Mouse (Mus musculus): Measurements from ENCODE around the gene Skap1.

Gene Skap1

GRCm38 (mm10) chr11:96781425-96781824 is 317.0 kb downstream of the Skap1 start:
- no peak for DNase-seq (ENCODE audit: low spot score in 2 of 2)

- peak; percentile 39 to 48 for DNase-seq (ENCODE audit: low spot score in 2 of 2)
Observed at GRCm38 (mm10) chr11:96784847-96785246, 320.5 kb downstream of the Skap1 start.

- no peak for DNase-seq (ENCODE audit: low spot score in 2 of 2)
Observed at GRCm38 (mm10) chr11:96786731-96787450, 322.5 kb downstream of the Skap1 start.

GRCm38 (mm10) chr11:96788871-96789795 is 324.7 kb downstream of the Skap1 start, which contains the start of gene Cbx1:
TSS of gene Cbx1 (plus strand) at chr11:96789127.
- DNase-seq (ENCODE audit: low spot score in 2 of 2): peak; percentile 78 to 82

DNA sequence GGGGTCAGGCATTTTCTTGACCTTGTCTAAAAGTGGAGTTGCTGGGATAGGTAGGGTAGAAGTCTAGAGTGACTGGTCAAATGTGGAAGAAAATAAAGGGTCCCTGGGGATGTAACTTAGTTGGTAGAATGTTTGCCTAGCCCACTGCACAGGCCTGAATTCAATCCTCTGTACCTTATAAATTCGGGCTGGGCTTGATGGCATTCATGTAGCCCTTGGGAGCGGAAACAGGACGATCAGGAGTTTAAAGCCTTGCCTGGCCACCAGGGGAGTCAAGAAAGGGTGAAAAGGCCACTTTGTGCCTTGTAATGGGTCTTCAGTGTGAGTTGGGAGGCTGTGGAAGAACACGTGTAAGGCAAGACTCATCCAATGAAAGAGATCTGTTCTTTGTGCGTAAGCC is 325.6 kb downstream of the Skap1 start:
- no peak for DNase-seq (ENCODE audit: low spot score in 2 of 2)

- DNase-seq (ENCODE audit: low spot score in 2 of 2): no peak
Observed at GRCm38 (mm10) chr11:96790681-96791080, 326.3 kb downstream of the Skap1 start.

DNA sequence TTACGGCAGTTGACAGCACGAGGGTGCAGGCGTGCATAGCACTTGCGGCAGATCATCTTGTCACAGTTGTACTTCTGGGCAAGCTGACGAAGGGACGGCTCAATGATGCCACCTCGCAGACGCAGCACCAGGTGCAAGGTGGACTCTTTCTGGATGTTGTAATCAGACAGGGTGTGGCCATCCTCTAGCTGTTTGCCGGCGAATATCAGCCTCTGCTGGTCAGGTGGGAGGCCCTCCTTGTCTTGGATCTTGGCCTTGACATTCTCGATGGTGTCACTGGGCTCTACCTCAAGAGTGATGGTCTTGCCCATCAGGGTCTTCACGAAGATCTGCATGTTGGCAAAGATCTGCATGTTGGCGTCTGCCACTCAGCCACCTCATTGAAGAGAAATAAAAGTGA is 331.1 kb downstream of the Skap1 start:
- DNase-seq (ENCODE audit: low spot score in 2 of 2): no peak

GRCm38 (mm10) chr11:96796081-96796480 is 331.7 kb downstream of the Skap1 start:
- no peak for DNase-seq (ENCODE audit: low spot score in 2 of 2)

GRCm38 (mm10) chr11:96796586-96796985 is 332.2 kb downstream of the Skap1 start:
- no peak for DNase-seq (ENCODE audit: low spot score in 2 of 2)

DNA sequence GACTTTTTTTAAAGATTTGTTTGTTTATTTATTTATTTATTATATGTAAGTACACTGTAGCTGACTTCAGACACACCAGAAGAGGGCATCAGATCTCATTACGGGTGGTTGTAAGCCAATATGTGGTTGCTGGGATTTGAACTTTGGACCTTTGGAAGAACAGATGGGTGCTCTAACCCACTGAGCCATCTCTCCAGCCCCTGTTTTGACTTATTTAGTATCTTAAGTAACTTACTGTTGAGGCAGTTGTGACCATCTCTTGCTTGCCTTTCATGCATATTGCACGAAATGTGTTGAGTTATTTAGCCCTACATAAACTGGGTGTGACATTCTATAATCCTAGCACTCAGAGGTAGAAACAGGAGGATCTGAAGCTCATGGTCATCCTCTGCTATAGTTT is 335.1 kb downstream of the Skap1 start:
- no peak for DNase-seq (ENCODE audit: low spot score in 2 of 2)

DNA sequence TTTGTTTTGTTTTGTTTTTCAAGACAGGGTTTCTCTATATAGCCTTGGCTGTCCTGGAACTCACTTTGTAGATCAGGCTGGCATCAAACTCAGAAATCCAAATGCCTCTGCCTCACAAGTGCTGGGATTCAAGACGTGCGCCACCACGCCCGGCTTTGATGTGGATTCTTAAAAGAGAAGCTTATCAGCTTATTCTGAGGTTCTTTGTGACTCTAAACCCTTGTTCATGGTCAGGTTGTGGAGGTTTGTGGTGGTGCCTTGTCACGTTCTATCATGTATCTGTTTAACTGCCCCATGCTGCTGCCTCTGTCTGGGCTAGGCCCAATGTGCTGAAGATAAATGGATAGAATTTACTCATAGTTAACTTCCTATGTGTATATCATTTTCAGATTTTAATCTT is 341.2 kb downstream of the Skap1 start:
- DNase-seq (ENCODE audit: low spot score in 2 of 2): no peak

DNA sequence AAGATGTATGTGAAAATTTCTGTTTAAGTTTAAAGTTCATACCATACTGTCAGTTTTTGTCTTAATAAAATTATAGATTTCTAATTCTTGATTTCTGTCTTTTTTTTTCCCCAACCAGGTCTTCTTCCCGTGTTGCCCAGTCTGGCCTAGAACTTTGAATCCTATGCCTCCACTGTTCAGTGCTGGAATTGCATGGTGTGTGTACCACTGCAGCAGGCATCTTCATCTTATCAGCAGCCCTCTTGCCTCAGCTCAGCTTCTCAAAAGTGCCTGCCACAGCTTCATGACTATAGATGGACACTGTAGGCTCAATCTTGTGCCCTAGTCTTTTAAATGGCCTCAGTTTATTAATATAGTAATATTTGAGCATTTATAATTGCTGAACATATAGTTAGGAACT is 343.7 kb downstream of the Skap1 start:
- DNase-seq (ENCODE audit: low spot score in 2 of 2): no peak

Data from frontal cortex, postnatal 25 days (tissue).